Mouse (Mus musculus): ENCODE measurements around the gene Prkce. TPM values are rescaled to one million over a fixed set of nuclear protein-coding genes. Genes with fewer than 3 reads are reported as not detected.
A peak's percentile ranks its signal among the peaks of the same experiment; 100 is the strongest.

The Prkce gene
- total RNA-seq, 2 experiments from 2014 or later: 253 to 257 TPM

DNA sequence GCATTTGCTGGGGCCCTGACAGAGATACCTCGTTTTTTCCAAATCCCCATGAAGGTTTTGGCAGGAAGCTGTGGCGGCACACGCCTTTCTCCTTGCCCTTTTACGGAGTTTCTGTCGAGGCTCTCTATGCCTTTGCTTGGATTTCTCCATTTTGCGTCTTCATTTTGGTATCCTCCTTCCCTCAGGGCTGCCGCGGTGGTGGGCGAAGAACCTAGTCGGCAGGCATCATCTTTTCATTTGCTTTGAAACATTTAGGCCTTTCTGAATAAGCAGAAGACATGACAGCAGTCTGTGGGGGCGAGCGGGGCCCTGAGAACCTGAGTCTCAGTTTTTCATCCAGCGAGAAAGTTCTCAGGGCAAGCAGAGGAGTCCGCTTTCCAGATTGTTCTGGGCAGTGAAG lies 47.2 kb downstream of the Prkce start:
- DNase-seq: no peak
- intact Hi-C loops (cut with DNase I): no loop called here

DNA sequence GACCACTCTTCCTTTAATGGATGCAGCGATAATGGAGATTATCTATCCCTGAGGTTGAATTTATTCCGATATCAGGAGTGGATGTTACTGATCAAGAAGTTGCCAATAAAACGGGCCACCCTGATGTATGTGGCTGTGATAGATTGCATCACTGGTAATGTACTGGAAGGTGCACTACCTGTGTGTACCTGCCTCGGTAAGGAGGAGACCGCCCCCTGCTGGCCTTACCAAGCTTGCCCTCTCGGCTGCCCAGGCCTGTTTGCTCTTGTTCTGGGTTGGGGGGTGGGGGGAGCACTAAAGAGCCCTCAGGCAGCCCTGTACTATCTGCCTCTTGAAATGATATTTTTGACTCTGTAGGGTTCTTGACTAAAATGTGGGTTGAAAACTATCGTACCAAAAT lies 48.2 kb downstream of the Prkce start:
- intact Hi-C loops (cut with DNase I): no loop called here
- no peak for DNase-seq

DNA sequence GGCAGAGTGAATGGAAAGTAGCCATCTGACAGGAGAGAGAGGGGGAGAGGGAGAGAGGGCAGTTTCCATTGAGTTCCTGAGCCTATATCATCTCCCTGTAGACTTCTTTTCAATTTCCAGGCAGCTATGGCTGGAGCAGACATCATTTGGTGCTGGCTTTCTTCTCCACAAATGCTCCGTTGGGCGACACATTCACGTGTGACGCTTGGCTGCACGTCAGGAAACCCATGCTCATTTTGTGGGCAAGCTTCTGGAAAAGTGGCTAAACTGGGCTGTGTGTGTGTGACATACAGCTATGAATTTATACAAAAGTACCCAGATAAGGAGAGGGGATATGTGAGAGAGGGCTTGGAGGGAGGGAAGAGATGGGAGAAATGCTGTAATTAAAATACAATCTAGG lies 49.9 kb downstream of the Prkce start:
- peak; percentile 17 for DNase-seq
- intact Hi-C loops (cut with DNase I): no loop called here

GRCm38 (mm10) chr17:86218553-86218952 lies 51.0 kb downstream of the Prkce start:
- DNase-seq: no peak
- intact Hi-C loops (cut with DNase I): no loop called here

GRCm38 (mm10) chr17:86225488-86226186 lies 58.1 kb downstream of the Prkce start:
- DNase-seq: no peak
- intact Hi-C loops (cut with DNase I): no loop called here

GRCm38 (mm10) chr17:86226198-86226597 lies 58.6 kb downstream of the Prkce start:
- DNase-seq: no peak
- intact Hi-C loops (cut with DNase I): no loop called here

DNA sequence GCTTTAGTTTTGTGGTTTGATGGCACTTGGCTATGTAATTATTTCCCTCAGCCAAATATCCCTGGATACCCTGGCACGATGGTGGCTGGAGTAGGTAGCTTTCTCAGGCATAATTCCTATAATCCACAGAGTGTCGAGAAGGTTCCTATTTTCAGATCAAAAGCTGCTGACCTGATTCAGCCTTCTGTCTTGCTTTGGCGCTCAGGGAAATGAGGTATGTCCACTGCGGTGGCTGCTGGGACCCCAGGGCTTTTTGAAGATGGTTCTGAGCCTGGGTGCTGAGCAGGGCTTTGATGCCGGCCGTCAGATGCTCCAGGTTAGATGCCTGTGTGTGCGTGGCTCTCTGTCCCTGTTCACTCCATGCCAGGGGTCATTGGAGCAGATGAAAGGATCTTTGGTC lies 59.0 kb downstream of the Prkce start:
- intact Hi-C loops (cut with DNase I): no loop called here
- no peak for DNase-seq

DNA sequence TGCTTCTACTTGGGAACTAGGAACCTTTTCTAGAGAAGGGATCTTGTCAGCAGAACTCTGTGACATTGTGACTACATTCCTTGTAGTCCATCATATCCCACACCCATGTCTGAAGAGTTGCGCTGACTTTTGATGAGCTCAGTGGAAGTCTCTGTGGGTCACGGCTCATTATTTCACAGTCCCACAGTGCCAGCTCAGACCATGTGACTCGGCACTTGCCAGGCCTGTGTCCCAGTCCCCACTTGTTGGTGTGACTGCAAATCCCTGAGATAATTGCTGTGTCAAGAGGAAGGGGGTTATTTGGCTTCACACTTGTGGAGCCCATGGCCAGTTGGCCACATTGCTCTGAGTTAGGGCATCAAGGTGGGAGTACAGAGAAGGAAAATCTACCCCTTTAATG lies 59.8 kb downstream of the Prkce start:
- DNase-seq: no peak
- intact Hi-C loops (cut with DNase I): no loop called here

DNA sequence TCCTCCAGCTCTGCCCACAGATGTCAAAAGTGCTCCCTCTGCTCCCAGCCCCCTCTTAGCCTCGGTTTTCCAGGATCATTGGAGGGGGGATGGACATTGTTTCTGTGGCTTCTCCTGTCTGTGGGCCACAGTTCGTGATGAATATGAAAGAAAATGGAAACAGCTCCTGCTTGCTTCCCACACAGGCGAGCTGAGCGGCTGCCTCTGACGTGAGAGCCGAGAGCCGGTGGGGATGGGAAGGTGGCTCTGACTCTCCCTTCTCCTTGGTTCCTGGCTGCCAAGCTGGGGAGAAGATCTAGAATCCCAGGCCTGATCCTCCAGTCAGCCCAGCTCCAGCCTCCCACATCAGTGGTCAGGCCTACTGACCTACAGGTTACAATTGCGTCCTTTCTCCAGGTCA lies 61.3 kb downstream of the Prkce start:
- no peak for DNase-seq
- intact Hi-C loops (cut with DNase I): no loop called here

DNA sequence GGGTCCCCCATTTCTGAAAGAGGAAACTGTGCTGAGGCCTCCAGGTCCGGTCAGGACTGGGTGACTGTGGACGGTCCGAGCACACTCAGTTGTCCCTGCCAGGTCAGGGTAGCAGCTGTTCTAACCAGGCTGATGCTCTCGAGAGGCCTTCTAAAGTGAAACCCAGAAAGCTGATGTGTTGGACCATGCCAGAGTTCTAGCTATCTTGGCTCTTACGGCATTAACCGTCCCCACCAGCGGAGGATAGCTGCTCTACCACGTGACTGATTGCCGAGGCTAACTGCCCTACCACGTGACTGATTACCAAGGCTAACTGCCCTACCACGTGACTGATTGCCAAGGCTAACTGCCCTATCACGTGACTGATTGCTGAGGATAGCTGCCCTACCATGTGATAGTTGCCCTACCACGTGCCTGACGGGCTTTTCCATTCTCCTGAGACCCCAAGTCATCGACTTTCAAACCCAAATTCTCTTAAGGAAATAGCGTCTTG lies 62.6 kb downstream of the Prkce start:
- intact Hi-C loops (cut with DNase I): loop anchor here (5.0 kb wide), 1 partner anchor 58 kb away; no protein-coding TSS in a partner anchor
- no peak for DNase-seq

- peak; percentile 95 for DNase-seq
- intact Hi-C loops (cut with DNase I): loop anchor here (5.0 kb wide), 1 partner anchor 59 kb away; no protein-coding TSS in a partner anchor
Observed at GRCm38 (mm10) chr17:86231741-86232179, 64.2 kb downstream of the Prkce start.

GRCm38 (mm10) chr17:86232248-86232647 lies 64.7 kb downstream of the Prkce start:
- DNase-seq: peak; percentile 26
- intact Hi-C loops (cut with DNase I): loop anchor here (5.0 kb wide), 1 partner anchor 60 kb away; no protein-coding TSS in a partner anchor

GRCm38 (mm10) chr17:86234587-86235150 lies 67.1 kb downstream of the Prkce start:
- intact Hi-C loops (cut with DNase I): loop anchor here (5.0 kb wide), 1 partner anchor 62 kb away; no protein-coding TSS in a partner anchor
- no peak for DNase-seq

DNA sequence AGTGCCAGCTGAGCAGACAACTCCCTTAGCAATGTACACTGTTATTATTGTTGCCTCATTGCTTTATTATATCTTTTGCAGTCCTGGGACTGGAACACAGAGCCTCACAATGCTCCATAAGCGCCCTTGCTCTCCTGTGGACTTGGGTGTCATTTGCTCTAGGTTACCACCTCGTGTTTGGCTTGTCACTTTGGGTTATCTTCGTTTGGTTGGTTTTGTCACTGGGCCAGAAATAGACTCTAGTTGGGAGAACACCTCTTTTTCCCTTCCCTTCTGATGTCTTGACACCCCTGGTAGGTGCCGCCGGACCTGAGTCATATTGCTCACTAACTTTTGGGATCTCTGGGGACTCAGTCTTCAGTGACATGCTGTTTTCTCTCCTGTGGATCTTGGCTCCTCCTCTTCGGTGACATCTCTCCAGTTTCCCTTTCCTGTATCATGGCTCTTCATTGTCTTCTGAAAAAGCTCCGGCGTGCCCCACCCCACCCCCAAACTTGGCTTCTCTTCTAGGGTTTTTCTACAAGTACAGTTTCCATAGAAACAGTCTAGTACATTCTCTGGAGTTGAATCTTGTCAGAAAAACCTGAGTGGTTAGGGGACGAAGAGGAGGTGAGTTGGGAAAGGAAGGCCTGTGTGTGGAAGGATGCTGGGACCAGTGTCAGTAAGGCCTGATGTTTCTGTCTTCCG lies 68.6 kb downstream of the Prkce start:
- intact Hi-C loops (cut with DNase I): no loop called here
- DNase-seq: peak; percentile 56

DNA sequence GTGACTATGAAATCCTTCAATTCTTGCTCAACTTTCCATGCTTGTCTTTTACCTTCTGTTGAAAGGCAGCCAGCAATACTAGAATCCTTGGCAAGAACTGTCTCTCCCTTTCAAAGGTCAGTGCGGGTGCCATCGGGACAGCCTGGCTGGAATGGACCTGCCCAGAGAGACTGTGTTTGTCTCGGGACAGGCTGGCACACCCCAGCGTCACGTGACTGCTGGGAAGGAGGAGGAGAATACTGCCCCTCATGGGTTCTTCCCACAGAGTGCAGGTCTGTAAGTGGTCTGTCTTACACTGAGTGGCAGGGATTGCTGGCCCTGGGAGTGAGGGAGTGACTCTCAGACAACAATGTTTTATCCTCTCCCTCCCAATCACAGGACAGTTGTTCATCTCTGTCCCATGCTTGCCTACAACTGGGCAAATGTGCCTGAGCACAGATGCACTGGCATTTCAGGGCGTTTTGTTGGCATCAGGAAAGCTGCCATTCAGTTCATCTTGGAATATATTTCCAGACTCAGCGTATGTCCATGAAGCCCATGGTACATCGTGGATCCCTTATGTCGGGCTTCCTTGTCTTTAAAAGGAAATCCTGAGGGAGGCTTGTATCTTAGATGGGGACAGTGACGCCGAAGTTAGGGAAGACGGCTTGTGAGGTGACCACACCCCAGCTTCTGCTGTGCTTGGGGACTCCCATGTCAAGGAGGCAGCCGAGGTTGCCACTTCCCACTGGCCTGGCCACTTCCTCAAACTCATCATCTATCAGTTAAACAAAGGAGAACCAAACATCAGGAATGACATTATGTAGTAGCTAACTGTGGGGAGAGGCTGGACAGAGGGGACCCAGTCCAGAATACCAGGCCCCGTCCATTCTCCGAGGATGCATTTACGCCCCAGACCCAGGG lies 69.5 kb downstream of the Prkce start:
- DNase-seq: peak; percentile 55
- intact Hi-C loops (cut with DNase I): no loop called here

- intact Hi-C loops (cut with DNase I): no loop called here
Observed at GRCm38 (mm10) chr17:86242291-86242690, 74.7 kb downstream of the Prkce start.

GRCm38 (mm10) chr17:86243109-86243527 lies 75.5 kb downstream of the Prkce start:
- intact Hi-C loops (cut with DNase I): no loop called here
- no peak for DNase-seq

More at GRCm38 (mm10) chr17:86242291-86242690, 74.7 kb downstream of the Prkce start:
- no peak for DNase-seq

DNA sequence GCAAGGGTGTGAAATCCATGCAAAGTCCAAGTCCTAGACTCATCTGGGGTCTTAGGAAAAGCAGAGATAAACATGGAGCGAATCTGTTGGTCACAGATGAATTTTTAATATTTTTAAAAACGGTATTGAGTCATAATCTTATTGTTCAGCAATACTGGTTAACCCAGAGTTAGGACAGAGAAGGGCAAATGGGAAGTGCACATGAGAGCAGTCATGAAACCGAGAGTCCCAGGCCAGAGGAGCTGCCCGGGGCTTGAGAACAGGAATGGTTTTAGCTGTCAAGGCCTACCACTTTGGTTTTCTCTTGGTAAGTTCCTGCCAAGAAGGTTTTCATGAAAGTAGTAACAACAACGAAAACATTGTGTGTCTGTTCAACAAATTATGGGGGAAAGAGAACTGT lies 76.8 kb downstream of the Prkce start:
- intact Hi-C loops (cut with DNase I): no loop called here
- no peak for DNase-seq

DNA sequence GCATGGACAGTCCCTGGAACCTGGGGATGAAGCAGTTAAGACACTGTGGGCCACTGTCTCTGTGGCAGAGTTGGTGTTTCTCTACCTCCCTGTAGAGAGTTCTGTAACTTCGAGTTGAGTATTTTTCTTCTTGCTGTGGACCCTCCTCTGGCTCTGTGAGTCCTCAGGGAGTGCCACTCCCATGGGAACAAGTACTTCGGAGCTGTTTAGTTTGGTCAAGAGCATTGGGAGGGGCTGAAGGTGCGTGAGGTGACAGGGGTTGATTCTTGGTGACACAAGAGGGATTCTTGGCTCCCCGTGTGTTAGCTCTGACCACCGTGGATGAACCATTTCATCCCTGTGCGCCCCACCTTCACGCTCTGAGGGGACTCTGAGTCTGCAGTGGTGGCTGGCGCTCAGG lies 81.2 kb downstream of the Prkce start:
- intact Hi-C loops (cut with DNase I): no loop called here
- DNase-seq: no peak

All from left cerebral cortex, postnatal 4 days (tissue).